Mouse (Mus musculus): ENCODE results near the gene Myct1. TPM values are rescaled to one million over a fixed set of nuclear protein-coding genes. Genes with fewer than 3 reads are reported as not detected.

Myct1 gene
- polyA plus RNA-seq, 1 experiment from 2014 or later: 1.6 TPM

GRCm38 (mm10) chr10:5634336-5634735 is 40.8 kb downstream of the Myct1 start:
- Histone ChIP-seq H3K27ac (replicated peaks) (no peak overlapping the region), H3K4me1 (replicated peaks) (no peaks in the 10 kb centered on the region), H3K36me3 (no peaks in the 10 kb centered on the region), H3K27me3 (no peaks in the 10 kb centered on the region), H3K4me3 (no peak overlapping the region), H3K9ac (no peak overlapping the region), H3K4me2 (no peak overlapping the region), H3K9me3 (no peaks in the 10 kb centered on the region)
- no peak for ATAC-seq (ENCODE audit: low read depth)
- 35% methylated on average over 1 of the region's 1 CpGs for WGBS

- Histone ChIP-seq H3K27me3 (no peaks in the 10 kb centered on the region), H3K27ac (replicated peaks) (no peak overlapping the region), H3K9ac (no peak overlapping the region), H3K4me1 (replicated peaks) (no peaks in the 10 kb centered on the region), H3K36me3 (no peaks in the 10 kb centered on the region), H3K4me3 (no peak overlapping the region), H3K9me3 (no peaks in the 10 kb centered on the region), H3K4me2 (no peak overlapping the region)
- WGBS: 82% methylated on average over 4 of the region's 4 CpGs
- ATAC-seq (ENCODE audit: low read depth): no peak
These were observed 43.7 kb downstream of the Myct1 start for GRCm38 (mm10) chr10:5637322-5637721.

- Histone ChIP-seq H3K4me3 (no peak within 1 kb of the TSS), H3K9ac (no peak within 1 kb of the TSS), H3K4me1 (replicated peaks) (no peaks in the 10 kb centered on the region), H3K27me3 (no peaks in the 10 kb centered on the region), H3K36me3 (no peaks in the 10 kb centered on the region), H3K4me2 (no peak within 1 kb of the TSS), H3K27ac (replicated peaks) (no peak within 1 kb of the TSS), H3K9me3 (no peaks in the 10 kb centered on the region)
- no peak for ATAC-seq (ENCODE audit: low read depth)
- 33% methylated on average over 8 of the region's 8 CpGs for WGBS
These were observed 45.5 kb downstream of the Myct1 start, which contains the start of gene Vip for GRCm38 (mm10) chr10:5639112-5639511. Gene Vip, plus strand, starts transcription at chr10:5639218.

Other genes starting within 250 kb of the Myct1 start
- 7.5 and 8.1 TPM in 2 replicates for gene Syne1, start 42.3 kb upstream of the Myct1 start, polyA plus RNA-seq (2015; fragmentation: Nextera tagmentation; extraction: Ambion mirVana)
- gene Vip, start 45.4 kb downstream of the Myct1 start, polyA plus RNA-seq (2015; fragmentation: Nextera tagmentation; extraction: Ambion mirVana): 0.63 and 1.2 TPM in 2 replicates
- 12.5 and 16.2 TPM in 2 replicates for gene Fbxo5, start 211.8 kb downstream of the Myct1 start, polyA plus RNA-seq (2015; fragmentation: Nextera tagmentation; extraction: Ambion mirVana)
- 11.9 and 15.3 TPM in 2 replicates for gene Mtrf1l, start 230.1 kb downstream of the Myct1 start, polyA plus RNA-seq (2015; fragmentation: Nextera tagmentation; extraction: Ambion mirVana)